Mouse (Mus musculus) heart, adult 2 months (tissue): ENCODE measurements at regions not wholly inside any gene's neighbourhood (a gene's known extent, or its start where the extent isn't known, plus 50 kb on each side); places are given as distances from the start of the nearest gene placed in this dataset.

Experiments used
- CTCF ChIP-seq: fragments of 200-600 bp; IDR thresholded peaks from 2 replicates; pipeline ENCODE4 v1.8.1; 2022; ENCODE audit warnings: antibody characterized with exemption, mild to moderate bottlenecking, moderate library complexity
- EP300 ChIP-seq: fragments of 200-500 bp; IDR thresholded peaks from 2 replicates; pipeline ENCODE4 v1.6.1; 2011; ENCODE audit warnings: low read depth, low read length, control low read depth; ENCODE audit not compliant: insufficient read depth
- POLR2A ChIP-seq: fragments of 200-500 bp; IDR thresholded peaks from 2 replicates; pipeline ENCODE4 v1.6.1; 2011; ENCODE audit warnings: mild to moderate bottlenecking, low read depth, low read length, control low read depth; ENCODE audit not compliant: insufficient read depth

DNA sequence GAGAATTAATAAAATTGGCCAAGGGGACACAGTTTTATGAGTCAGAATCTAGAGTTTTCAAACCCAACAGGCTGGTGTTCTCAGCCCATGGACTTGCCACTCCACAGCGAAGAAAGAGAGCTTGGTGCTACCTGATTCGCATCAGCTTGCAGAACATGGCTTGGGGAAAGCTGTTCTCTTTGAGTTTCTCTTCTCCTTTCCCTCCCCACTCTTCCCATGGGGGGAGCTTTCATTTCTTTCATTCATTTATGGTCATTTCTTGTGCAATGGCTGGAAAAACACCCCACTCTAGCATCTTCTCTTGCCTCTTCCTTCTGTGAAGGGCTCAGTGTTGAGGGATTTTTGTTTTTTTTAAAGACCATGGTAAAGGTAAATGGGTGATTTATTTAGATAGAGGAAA, 286.5 kb upstream of the Kif2a start:
- TF ChIP-seq CTCF (no peak), POLR2A (no peak), EP300 (no peak)
